Mouse (Mus musculus): ENCODE data around the gene Mrvi1. TPM values are rescaled to one million over a fixed set of nuclear protein-coding genes. Genes with fewer than 3 reads are reported as not detected.

Mrvi1 gene
- total and polyA plus RNA-seq, 3 experiments, result 0.11 TPM; not detected in 2

DNA sequence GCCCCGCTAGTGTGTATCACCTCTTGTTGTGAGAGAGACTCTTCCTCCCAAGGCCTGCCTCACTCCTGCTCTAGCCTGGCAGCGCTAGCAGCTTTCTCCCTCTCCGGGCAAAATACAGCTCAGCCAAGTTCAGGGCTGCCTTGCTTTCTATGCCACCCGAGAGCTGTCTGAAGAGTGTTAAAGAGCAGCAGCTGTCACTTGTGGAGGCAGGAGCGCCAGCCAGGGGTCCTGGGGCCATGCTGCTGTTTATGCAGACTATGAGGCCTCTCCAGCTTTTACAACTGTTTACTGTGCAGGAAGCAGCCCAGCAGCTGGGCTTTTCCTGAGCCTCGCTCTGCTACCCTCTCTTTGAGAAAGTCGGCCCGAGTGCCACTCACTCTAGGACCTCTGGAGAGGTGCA is 1.2 kb downstream of the Mrvi1 start:
- Histone ChIP-seq H3K4me2 (ENCODE audit: insufficient read depth, low read depth, poor library complexity, severe bottlenecking) (no peak overlapping the region), H3K79me2 (replicated peaks; ENCODE audit: control insufficient read depth, extremely low read depth, insufficient read depth, poor library complexity, severe bottlenecking) (no peaks in the 10 kb centered on the region), H3K4me1 (ENCODE audit: control insufficient read depth in 1 of 2, insufficient read depth in 2 of 2) (no peaks in the 10 kb centered on the region), H3K27ac (ENCODE audit: insufficient read depth, low read depth) (no peak overlapping the region), H3K36me3 (replicated peaks in 1 of 2; ENCODE audit: control insufficient read depth in 1 of 2, insufficient read depth in 1 of 2, low read length in 1 of 2) (no peaks in the 10 kb centered on the region), H3K9ac (ENCODE audit: insufficient read depth, low read depth) (no peak overlapping the region), H3K9me3 (replicated peaks; ENCODE audit: low read length) (no peaks in the 10 kb centered on the region), H3K4me3 (replicated peaks in 1 of 3; ENCODE audit: low read depth in 2 of 3, low read length in 2 of 3, poor library complexity in 1 of 3) (no peak overlapping the region), H3K27me3 (replicated peaks) (no peaks in the 10 kb centered on the region)
- dilution Hi-C loops (cut with MboI; ENCODE audit: extremely low pct_ligation_motif_present, extremely low pct_unique_long_range_greater_than_20kb, low sequenced_read_pairs) (no loop called here), in situ Hi-C loops (cut with MboI; ENCODE audit: low pct_ligation_motif_present, low pct_unique_long_range_greater_than_20kb, low sequenced_read_pairs) (loop anchor here (5.0 kb wide), 1 partner anchor 36 kb away; no protein-coding TSS in a partner anchor)
- TF ChIP-seq BHLHE40 (IDR thresholded peaks at IDR 0.05; ENCODE audit: low read depth, low read length) (no peak), JUN (IDR thresholded peaks at IDR 0.05; ENCODE audit: insufficient read depth, low read depth, low read length) (no peak), ELF1 (IDR thresholded peaks at IDR 0.05; ENCODE audit: low read depth, low read length) (no peak), CTCF (conservative IDR thresholded peaks at IDR 0.05 in 1 of 2, IDR thresholded peaks at IDR 0.05 in 1 of 2; ENCODE audit: low read depth in 2 of 2, low read length in 2 of 2) (no peak), GABPA (IDR thresholded peaks at IDR 0.05; ENCODE audit: insufficient replicate concordance, low read depth, low read length) (no peak), RAD21 (IDR thresholded peaks at IDR 0.05; ENCODE audit: low read depth, low read length) (no peak), SIN3A (IDR thresholded peaks at IDR 0.05; ENCODE audit: low read length) (no peak), POLR2A (IDR thresholded peaks at IDR 0.05; ENCODE audit: low read depth, low read length) (no peak)
- no peak for DNase-seq (ENCODE audit: extremely low read depth)

DNA sequence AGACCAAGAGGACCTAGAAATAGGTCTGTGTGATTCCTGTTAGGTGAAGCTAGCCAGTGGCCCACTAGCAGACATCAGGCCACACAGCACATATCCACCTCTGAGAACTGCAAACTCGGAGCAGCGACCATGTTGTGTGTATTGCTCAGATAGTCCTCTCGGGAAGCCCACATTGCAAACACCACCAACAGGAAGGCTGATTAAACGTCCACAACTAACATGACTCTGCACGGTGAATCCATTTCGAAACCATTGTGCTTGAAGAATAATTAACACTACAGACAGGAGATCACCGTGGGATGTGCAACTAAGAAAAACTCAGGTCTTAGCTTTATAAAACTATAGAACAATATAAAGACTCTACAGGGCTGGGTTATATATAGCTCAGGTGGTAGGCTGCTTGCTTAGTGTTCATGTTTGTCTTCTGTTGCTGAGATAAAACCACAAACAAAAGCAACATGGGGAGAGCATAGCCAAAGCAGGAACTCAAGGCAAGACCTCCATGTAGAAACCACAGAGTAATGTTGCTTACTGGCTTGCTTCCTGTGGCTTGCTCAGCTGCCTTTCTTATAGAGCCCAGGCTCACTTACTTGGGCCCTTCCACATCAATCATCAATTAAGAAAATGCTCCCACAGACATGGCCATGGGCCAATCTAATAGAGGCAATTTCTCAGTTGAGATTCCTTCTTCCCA is 4.4 kb downstream of the Mrvi1 start:
- Histone ChIP-seq H3K9ac (ENCODE audit: insufficient read depth, low read depth) (no peak overlapping the region), H3K27ac (ENCODE audit: insufficient read depth, low read depth) (no peak overlapping the region), H3K4me2 (ENCODE audit: insufficient read depth, low read depth, poor library complexity, severe bottlenecking) (no peak overlapping the region), H3K4me3 (replicated peaks in 1 of 3; ENCODE audit: low read depth in 2 of 3, low read length in 2 of 3, poor library complexity in 1 of 3) (no peak overlapping the region), H3K9me3 (replicated peaks; ENCODE audit: low read length) (no peaks in the 10 kb centered on the region), H3K4me1 (ENCODE audit: control insufficient read depth in 1 of 2, insufficient read depth in 2 of 2) (no peaks in the 10 kb centered on the region), H3K36me3 (replicated peaks in 1 of 2; ENCODE audit: control insufficient read depth in 1 of 2, insufficient read depth in 1 of 2, low read length in 1 of 2) (no peaks in the 10 kb centered on the region), H3K27me3 (replicated peaks) (no peaks in the 10 kb centered on the region), H3K79me2 (replicated peaks; ENCODE audit: control insufficient read depth, extremely low read depth, insufficient read depth, poor library complexity, severe bottlenecking) (no peaks in the 10 kb centered on the region)
- DNase-seq (ENCODE audit: extremely low read depth), result no peak
- in situ Hi-C loops (cut with MboI; ENCODE audit: low pct_ligation_motif_present, low pct_unique_long_range_greater_than_20kb, low sequenced_read_pairs), result no loop called here
- TF ChIP-seq CHD1 (IDR thresholded peaks at IDR 0.05; ENCODE audit: low read depth, low read length) (no peak), MAX (IDR thresholded peaks at IDR 0.05; ENCODE audit: low read length) (no peak), ETS1 (conservative IDR thresholded peaks at IDR 0.05; ENCODE audit: low read depth, low read length) (no peak), SMC3 (IDR thresholded peaks at IDR 0.05; ENCODE audit: low read depth, low read length) (no peak), ZC3H11A (IDR thresholded peaks at IDR 0.05; ENCODE audit: low read depth, low read length) (no peak), MXI1 (IDR thresholded peaks at IDR 0.05; ENCODE audit: low read depth, low read length) (no peak), MAFK (IDR thresholded peaks at IDR 0.05; ENCODE audit: insufficient replicate concordance, low read length) (no peak), ELF1 (IDR thresholded peaks at IDR 0.05; ENCODE audit: low read depth, low read length) (no peak), KAT2A (IDR thresholded peaks at IDR 0.05; ENCODE audit: insufficient replicate concordance, low read length) (no peak), IRF4 (IDR thresholded peaks at IDR 0.05; ENCODE audit: low read depth, low read length) (no peak), UBTF (IDR thresholded peaks at IDR 0.05; ENCODE audit: low read depth, low read length) (no peak), SIN3A (IDR thresholded peaks at IDR 0.05; ENCODE audit: low read length) (no peak), POLR2AphosphoS2 (IDR thresholded peaks at IDR 0.05; ENCODE audit: low read depth, low read length) (no peak), JUN (IDR thresholded peaks at IDR 0.05; ENCODE audit: insufficient read depth, low read depth, low read length) (no peak), CHD2 (IDR thresholded peaks at IDR 0.05; ENCODE audit: low read length) (no peak)
- dilution Hi-C loops (cut with MboI; ENCODE audit: extremely low pct_ligation_motif_present, extremely low pct_unique_long_range_greater_than_20kb, low sequenced_read_pairs), result no loop called here

Data from CH12.LX (cell line).